Mouse (Mus musculus) E14TG2a.4 (cell line): ENCODE data around the gene Tfcp2.

Experiments used
- CTCF ChIP-seq: conservative IDR thresholded peaks from 2 replicates; pipeline ENCODE4 v1.5.1; 2014; ENCODE audit warnings: low read length
- NANOG ChIP-seq: IDR thresholded peaks from 2 replicates; pipeline ENCODE4 v1.6.1; 2014; ENCODE audit warnings: borderline replicate concordance, low read length, mixed read lengths
- POU5F1 ChIP-seq: IDR thresholded peaks from 2 replicates; pipeline ENCODE4 v1.6.1; 2014; ENCODE audit warnings: low read length, borderline replicate concordance

DNA sequence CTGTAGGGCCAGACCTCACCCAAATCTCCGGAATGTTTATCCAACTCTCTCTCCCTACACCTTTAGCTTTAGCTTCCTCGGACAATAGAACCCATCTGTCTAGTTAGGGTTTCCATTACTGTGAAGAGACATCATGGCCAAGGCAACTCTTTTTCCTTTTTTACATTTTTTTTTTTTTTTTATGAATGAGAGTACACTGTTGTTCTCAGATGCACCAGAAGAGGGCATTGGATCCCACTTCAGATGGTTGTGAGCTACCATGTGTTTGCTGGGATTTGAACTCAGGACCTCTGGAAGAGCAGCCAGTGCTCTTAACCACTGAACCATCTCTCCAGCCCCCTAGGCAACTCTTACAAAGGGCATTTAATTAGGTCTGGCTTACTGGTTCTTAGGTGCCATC is 86.4 kb downstream of the Tfcp2 start:
- TF ChIP-seq CTCF: no peak
- no peak for TF ChIP-seq NANOG
- TF ChIP-seq POU5F1: no peak
